Mouse (Mus musculus) CH12.LX (cell line): Measurements from ENCODE around the gene Msrb2. TPM values are rescaled to one million over a fixed set of nuclear protein-coding genes. Genes with fewer than 3 reads are reported as not detected.

Experiments used
- DNase-seq: peaks from one replicate; pipeline ENCODE4 v3.0.0-alpha.2; 2013; ENCODE audit errors: extremely low read depth
- H3K27ac ChIP-seq: 2 replicates; pipeline ENCODE4 v1.5.1; 2012; ENCODE audit warnings: low read depth, mild to moderate bottlenecking, control low read depth, moderate library complexity; ENCODE audit not compliant: insufficient read depth
- H3K27me3 ChIP-seq: replicated peaks from 2 replicates; pipeline ENCODE3; 2012; ENCODE audit warnings: inconsistent platforms
- H3K36me3 ChIP-seq, 2 experiments: replicated peaks in 1 of 2; 2 replicates each; pipeline versions ENCODE3 to v1.6.1; 2012; ENCODE audit warnings: inconsistent platforms in 1 of 2, low read length in 1 of 2, mild to moderate bottlenecking in 1 of 2, mixed read lengths in 1 of 2, moderate library complexity in 1 of 2; ENCODE audit not compliant: control insufficient read depth in 1 of 2, insufficient read depth in 1 of 2
- H3K4me1 ChIP-seq, 2 experiments: 2 replicates each; pipeline ENCODE4 v1.6.1; 2012; ENCODE audit warnings: inconsistent platforms in 1 of 2, moderate library complexity in 1 of 2; ENCODE audit not compliant: insufficient read depth in 2 of 2, control insufficient read depth in 1 of 2
- H3K4me2 ChIP-seq: 2 replicates; pipeline ENCODE4 v1.6.1; 2012; ENCODE audit warnings: low read depth, mild to moderate bottlenecking, control low read depth; ENCODE audit not compliant: poor library complexity, insufficient read depth, severe bottlenecking
- H3K4me3 ChIP-seq, 3 experiments: fragments of 150-350 bp in 1 of 3; sonication (generic) in 1 of 3; replicated peaks in 1 of 3; 2 replicates each; pipeline versions ENCODE3 to v1.5.1; 2011 to 2012; ENCODE audit warnings: low read depth in 2 of 3, low read length in 2 of 3, mild to moderate bottlenecking in 2 of 3, moderate library complexity in 2 of 3, control low read depth in 1 of 3, improper control_type of control experiment in 1 of 3, inconsistent platforms in 1 of 3, mixed read lengths in 1 of 3; ENCODE audit not compliant: poor library complexity in 1 of 3
- H3K79me2 ChIP-seq: replicated peaks from 2 replicates; pipeline ENCODE4 v1.6.1; 2012; ENCODE audit warnings: mild to moderate bottlenecking, moderate library complexity; ENCODE audit not compliant: control insufficient read depth, poor library complexity, insufficient read depth, severe bottlenecking; ENCODE audit errors: extremely low read depth
- H3K9ac ChIP-seq: 2 replicates; pipeline ENCODE4 v1.6.1; 2012; ENCODE audit warnings: low read depth, mild to moderate bottlenecking, control low read depth, moderate library complexity; ENCODE audit not compliant: insufficient read depth
- H3K9me3 ChIP-seq: replicated peaks from 2 replicates; pipeline ENCODE3; 2012; ENCODE audit warnings: low read length, inconsistent platforms, mixed read lengths
- BHLHE40 ChIP-seq: IDR thresholded peaks from 2 replicates; pipeline ENCODE4 v1.6.1; 2011; ENCODE audit warnings: mild to moderate bottlenecking, low read depth, low read length, improper control_type of control experiment
- CHD2 ChIP-seq: IDR thresholded peaks from 2 replicates; pipeline ENCODE4 v1.6.1; 2011; ENCODE audit warnings: low read length, improper control_type of control experiment
- CTCF ChIP-seq, 2 experiments: IDR thresholded peaks in 1 of 2; conservative IDR thresholded peaks in 1 of 2; 2 replicates each; pipeline ENCODE4 v1.5.1; 2011 to 2012; ENCODE audit warnings: low read depth in 2 of 2, low read length in 2 of 2, improper control_type of control experiment in 1 of 2, inconsistent platforms in 1 of 2, mild to moderate bottlenecking in 1 of 2, moderate library complexity in 1 of 2
- E2F4 ChIP-seq: IDR thresholded peaks from 2 replicates; pipeline ENCODE4 v1.6.1; 2011; ENCODE audit warnings: low read depth, low read length, improper control_type of control experiment; ENCODE audit not compliant: insufficient replicate concordance
- ELF1 ChIP-seq: IDR thresholded peaks from 2 replicates; pipeline ENCODE4 v1.6.1; 2014; ENCODE audit warnings: low read depth, mild to moderate bottlenecking, inconsistent platforms, low read length, improper control_type of control experiment
- EP300 ChIP-seq: IDR thresholded peaks from 2 replicates; pipeline ENCODE4 v1.6.1; 2011; ENCODE audit warnings: low read length, improper control_type of control experiment
- ETS1 ChIP-seq: conservative IDR thresholded peaks from 2 replicates; pipeline ENCODE4 v1.6.1; 2012; ENCODE audit warnings: low read depth, mild to moderate bottlenecking, inconsistent platforms, low read length, improper control_type of control experiment, moderate library complexity
- GABPA ChIP-seq: IDR thresholded peaks from 2 replicates; pipeline ENCODE4 v1.6.1; 2012; ENCODE audit warnings: low read depth, low read length, improper control_type of control experiment, inconsistent platforms; ENCODE audit not compliant: insufficient replicate concordance
- HCFC1 ChIP-seq: IDR thresholded peaks from 2 replicates; pipeline ENCODE4 v1.6.1; 2012; ENCODE audit warnings: low read depth, mild to moderate bottlenecking, inconsistent platforms, low read length, improper control_type of control experiment
- IRF4 ChIP-seq: IDR thresholded peaks from 2 replicates; pipeline ENCODE4 v1.6.1; 2014; ENCODE audit warnings: low read depth, mild to moderate bottlenecking, inconsistent platforms, low read length, improper control_type of control experiment
- JUN ChIP-seq: IDR thresholded peaks from 2 replicates; pipeline ENCODE4 v1.6.1; 2011; ENCODE audit warnings: low read depth, mild to moderate bottlenecking, low read length, improper control_type of control experiment, moderate library complexity; ENCODE audit not compliant: insufficient read depth
- JUND ChIP-seq: conservative IDR thresholded peaks from 2 replicates; pipeline ENCODE4 v1.6.1; 2011; ENCODE audit warnings: low read depth, low read length, improper control_type of control experiment
- KAT2A ChIP-seq: IDR thresholded peaks from 2 replicates; pipeline ENCODE4 v1.6.1; 2012; ENCODE audit warnings: low read length, improper control_type of control experiment, inconsistent platforms; ENCODE audit not compliant: insufficient replicate concordance
- MAFK ChIP-seq: IDR thresholded peaks from 2 replicates; pipeline ENCODE4 v1.6.1; 2011; ENCODE audit warnings: low read length, improper control_type of control experiment; ENCODE audit not compliant: insufficient replicate concordance
- MAX ChIP-seq: IDR thresholded peaks from 2 replicates; pipeline ENCODE4 v1.6.1; 2011; ENCODE audit warnings: low read length, improper control_type of control experiment
- MAZ ChIP-seq: IDR thresholded peaks from 2 replicates; pipeline ENCODE4 v1.6.1; 2012; ENCODE audit warnings: low read depth, mild to moderate bottlenecking, inconsistent platforms, low read length, improper control_type of control experiment, moderate library complexity
- MEF2A ChIP-seq: IDR thresholded peaks from 2 replicates; pipeline ENCODE4 v1.6.1; 2014; ENCODE audit warnings: low read depth, mild to moderate bottlenecking, inconsistent platforms, low read length, improper control_type of control experiment, borderline replicate concordance
- MXI1 ChIP-seq: IDR thresholded peaks from 2 replicates; pipeline ENCODE4 v1.6.1; 2011; ENCODE audit warnings: mild to moderate bottlenecking, low read depth, low read length, improper control_type of control experiment
- NELFE ChIP-seq: IDR thresholded peaks from 2 replicates; pipeline ENCODE4 v1.6.1; 2011; ENCODE audit warnings: low read depth, low read length, improper control_type of control experiment
- NRF1 ChIP-seq: IDR thresholded peaks from 2 replicates; pipeline ENCODE4 v1.6.1; 2014; ENCODE audit warnings: low read depth, mild to moderate bottlenecking, inconsistent platforms, low read length, improper control_type of control experiment, moderate library complexity
- PAX5 ChIP-seq: IDR thresholded peaks from 2 replicates; pipeline ENCODE4 v1.6.1; 2012; ENCODE audit warnings: low read length, inconsistent platforms, mixed read lengths
- POLR2A ChIP-seq: IDR thresholded peaks from 2 replicates; pipeline ENCODE4 v1.6.1; 2011; ENCODE audit warnings: low read depth, mild to moderate bottlenecking, improper control_type of control experiment, low read length
- POLR2AphosphoS2 ChIP-seq: IDR thresholded peaks from 2 replicates; pipeline ENCODE4 v1.6.1; 2011; ENCODE audit warnings: low read depth, low read length, improper control_type of control experiment
- RAD21 ChIP-seq: IDR thresholded peaks from 2 replicates; pipeline ENCODE4 v1.6.1; 2011; ENCODE audit warnings: low read depth, mild to moderate bottlenecking, low read length, improper control_type of control experiment, moderate library complexity
- RCOR1 ChIP-seq: conservative IDR thresholded peaks from 2 replicates; pipeline ENCODE4 v1.6.1; 2012; ENCODE audit warnings: low read depth, mild to moderate bottlenecking, inconsistent platforms, low read length, improper control_type of control experiment
- SIN3A ChIP-seq: IDR thresholded peaks from 2 replicates; pipeline ENCODE4 v1.6.1; 2012; ENCODE audit warnings: low read length, improper control_type of control experiment, inconsistent platforms
- SMC3 ChIP-seq: IDR thresholded peaks from 2 replicates; pipeline ENCODE4 v1.6.1; 2011; ENCODE audit warnings: low read depth, low read length, improper control_type of control experiment
- TCF12 ChIP-seq: IDR thresholded peaks from 2 replicates; pipeline ENCODE4 v1.6.1; 2014; ENCODE audit warnings: low read depth, mild to moderate bottlenecking, inconsistent platforms, low read length, improper control_type of control experiment
- USF1 ChIP-seq: IDR thresholded peaks from 2 replicates; pipeline ENCODE4 v1.6.1; 2014; ENCODE audit warnings: low read depth, mild to moderate bottlenecking, inconsistent platforms, low read length, improper control_type of control experiment
- ZC3H11A ChIP-seq: IDR thresholded peaks from 2 replicates; pipeline ENCODE4 v1.6.1; 2012; ENCODE audit warnings: low read depth, mild to moderate bottlenecking, inconsistent platforms, low read length, improper control_type of control experiment
- ZMIZ1 ChIP-seq: IDR thresholded peaks from 2 replicates; pipeline ENCODE4 v1.6.1; 2012; ENCODE audit warnings: low read depth, mild to moderate bottlenecking, inconsistent platforms, low read length, improper control_type of control experiment
- ZNF384 ChIP-seq: IDR thresholded peaks from 2 replicates; pipeline ENCODE4 v1.6.1; 2012; ENCODE audit warnings: low read depth, low read length, improper control_type of control experiment, inconsistent platforms
- dilution Hi-C: fragments of 300-500 bp; cut with MboI; formaldehyde crosslinking; loops from 2 replicates; pipeline ENCODE4 v1.14.3; 2020; ENCODE audit warnings: low sequenced_read_pairs; ENCODE audit not compliant: extremely low pct_unique_long_range_greater_than_20kb, extremely low pct_ligation_motif_present
- in situ Hi-C: fragments of 300-500 bp; cut with MboI; formaldehyde crosslinking; loops from 3 replicates; pipeline ENCODE4 v1.14.3; 2019; ENCODE audit warnings: low sequenced_read_pairs, low pct_ligation_motif_present, low pct_unique_long_range_greater_than_20kb, mixed read lengths
- polyA plus RNA-seq: library from polyadenylated mRNA; unstranded; fragments of >175 nt; gene quantifications from 2 replicates; pipeline ENCODE4 v1.2.1, GENCODE M21; 2012; ENCODE audit warnings: low read depth; ENCODE audit not compliant: insufficient read length
- total RNA-seq, 2 experiments: library from RNA; depleted of rRNA; stranded (reverse); fragments of 300-350 nt in 1 of 2; fragments of >200 nt in 1 of 2; gene quantifications; 2 replicates each; pipeline ENCODE4 v1.2.3; 2012 to 2014

Msrb2 gene
- 9.0 and 14.4 TPM in 2 replicates for total RNA-seq (2012; rRNA removed)
- total RNA-seq (2014; rRNA removed) = 21.6 and 30.2 TPM in 2 replicates
- polyA plus RNA-seq = 27.8 and 32.7 TPM in 2 replicates

DNA sequence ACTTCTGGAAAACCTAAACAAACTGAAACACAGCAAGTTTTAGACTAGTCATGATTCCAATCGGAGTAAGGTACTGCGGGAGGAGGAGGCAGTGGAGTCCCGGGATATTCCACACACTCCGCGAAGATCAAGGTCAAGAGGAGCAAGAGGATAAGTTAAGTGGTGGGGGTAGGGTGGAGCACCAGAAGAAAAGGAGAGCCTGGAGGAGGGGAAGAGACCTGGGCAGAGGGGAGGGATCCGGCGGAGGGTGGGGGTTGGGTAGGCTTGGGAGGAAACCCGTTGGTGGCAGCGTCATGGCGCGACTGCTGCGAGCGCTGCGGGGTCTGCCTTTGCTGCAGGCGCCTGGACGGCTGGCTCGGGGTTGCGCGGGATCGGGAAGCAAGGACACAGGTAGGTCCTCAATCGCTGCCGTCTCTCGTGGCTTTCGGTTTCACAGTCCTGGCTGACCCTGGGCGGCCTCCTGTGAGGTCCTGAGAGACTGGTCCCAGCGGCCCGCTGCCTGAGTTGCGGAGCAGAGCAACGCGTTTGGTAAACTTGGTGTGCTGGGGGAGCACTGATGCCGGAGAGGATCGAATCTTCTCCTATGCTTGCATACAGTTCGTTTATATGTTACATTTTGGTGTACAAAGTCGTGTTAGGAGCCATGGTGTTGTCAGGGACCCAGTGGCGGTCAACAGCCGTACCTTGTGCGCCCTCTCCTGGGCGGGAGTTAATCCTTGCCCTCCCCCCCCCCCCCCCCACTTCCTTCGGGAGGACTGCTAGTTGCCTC is at the start of gene Msrb2:
Gene Msrb2, plus strand, starts transcription at position 51 of the 769 bp plus-strand sequence.
- Histone ChIP-seq H3K27me3 (no peaks in the 10 kb centered on the region), H3K4me1 (peaks cover 0 to 18% of the 10 kb centered on the region in 2 experiments; a peak in 2 of 4 replicates), H3K36me3 (peaks cover 0 to 23% of the 10 kb centered on the region in 2 experiments), H3K27ac (peak within 1 kb of the TSS; percentile 42), H3K9ac (peak within 1 kb of the TSS; percentile 77), H3K79me2 (no peaks in the 10 kb centered on the region), H3K9me3 (no peaks in the 10 kb centered on the region), H3K4me2 (peak within 1 kb of the TSS; percentile 72), H3K4me3 (peak within 1 kb of the TSS; percentile 76 to 89 (median 85))
- 0 out of 2 replicates have a peak, but pooled peaks have one; percentile 7 for TF ChIP-seq KAT2A
- TF ChIP-seq MAZ = peak; percentile 73; the same call in 1 of the 2 replicates
- TF ChIP-seq RAD21 = peak; percentile 51
- TF ChIP-seq MEF2A = no peak
- no peak for TF ChIP-seq NRF1
- peak; percentile 61 for TF ChIP-seq POLR2A
- no peak for TF ChIP-seq MAFK
- no peak; the same call in 1 of the 2 replicates for TF ChIP-seq HCFC1
- no peak for TF ChIP-seq MXI1
- TF ChIP-seq POLR2AphosphoS2 = no peak
- peak; percentile 32 for TF ChIP-seq NELFE
- TF ChIP-seq SMC3 = peak; percentile 28
- no peak for TF ChIP-seq RCOR1
- TF ChIP-seq IRF4 = no peak
- peak; percentile 40; the same call in 1 of the 2 replicates for TF ChIP-seq TCF12
- 0 out of 2 replicates have a peak, but pooled peaks have one; percentile 24 for TF ChIP-seq EP300
- TF ChIP-seq CTCF (conservative IDR thresholded peaks at IDR 0.05 in 1 of 2, IDR thresholded peaks at IDR 0.05 in 1 of 2; ENCODE audit: low read depth in 2 of 2, low read length in 2 of 2) = peak in 1 of 2 experiments; percentile 69; a peak in 3 of 4 replicates
- no peak for TF ChIP-seq ELF1
- TF ChIP-seq ZC3H11A = no peak
- no peak for TF ChIP-seq ZNF384
- 0 out of 2 replicates have a peak, but pooled peaks have one; percentile 7 for TF ChIP-seq SIN3A
- no peak for TF ChIP-seq JUND
- TF ChIP-seq PAX5 = no peak
- no peak for TF ChIP-seq ETS1
- TF ChIP-seq BHLHE40 = no peak
- TF ChIP-seq ZMIZ1 = no peak
- TF ChIP-seq E2F4 = no peak
- TF ChIP-seq JUN = no peak
- no peak for TF ChIP-seq GABPA
- TF ChIP-seq CHD2 = peak; percentile 87
- TF ChIP-seq USF1 = no peak
- no peak for TF ChIP-seq MAX
- DNase-seq = peak; percentile 74
- in situ Hi-C loops (no loop called here), dilution Hi-C loops (no loop called here)
